Mouse (Mus musculus): ENCODE measurements around the gene Ndufb10.
A peak's percentile ranks its signal among the peaks of the same experiment; 100 is the strongest.

Ndufb10 gene

DNA sequence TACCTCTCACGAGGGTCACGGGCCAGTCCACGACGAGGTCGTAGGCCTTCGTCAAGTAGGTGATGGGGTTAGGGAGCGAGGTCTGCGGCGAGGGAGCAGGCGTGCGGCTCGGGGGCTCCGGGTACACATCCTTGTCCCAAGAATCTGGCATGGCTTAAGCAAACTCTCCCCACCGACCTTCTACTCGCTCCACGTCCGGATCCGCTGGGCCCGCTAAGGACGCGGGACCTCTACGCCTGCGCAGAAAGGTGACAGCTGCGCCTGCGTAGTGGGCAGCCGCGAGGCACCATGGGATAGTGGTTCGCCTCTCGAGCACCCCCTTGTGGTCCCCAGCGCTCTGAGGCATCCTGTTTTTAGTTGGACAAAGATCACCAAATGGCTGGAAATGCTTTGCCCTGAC, at the start of gene Ndufb10:
Gene Ndufb10 (minus strand): TSS at position 295 of the 400 bp plus-strand sequence.
- DNase-seq (ENCODE audit: low read depth, low spot score) = peak; percentile 93

DNA sequence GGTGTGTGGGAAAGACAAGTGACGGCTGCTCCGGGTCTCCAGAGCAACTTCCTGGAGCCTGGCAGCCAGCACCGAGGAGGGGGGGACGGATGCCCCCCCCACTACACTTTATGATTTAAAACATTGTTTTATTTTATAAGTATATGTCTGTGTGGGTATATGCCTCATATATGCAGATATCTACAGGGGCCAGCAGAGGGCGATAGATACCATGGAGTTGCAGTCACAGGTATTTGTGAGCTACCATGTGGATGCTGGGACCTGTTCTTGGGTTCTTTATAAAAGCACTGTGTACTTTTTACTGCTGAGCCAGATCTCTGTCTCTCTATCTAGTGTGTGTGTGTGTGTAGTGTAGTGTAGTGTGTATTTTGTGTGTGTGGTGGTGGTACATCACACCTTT, 49.0 kb upstream of the Ndufb10 start:
- no peak for DNase-seq (ENCODE audit: low read depth, low spot score)

DNA sequence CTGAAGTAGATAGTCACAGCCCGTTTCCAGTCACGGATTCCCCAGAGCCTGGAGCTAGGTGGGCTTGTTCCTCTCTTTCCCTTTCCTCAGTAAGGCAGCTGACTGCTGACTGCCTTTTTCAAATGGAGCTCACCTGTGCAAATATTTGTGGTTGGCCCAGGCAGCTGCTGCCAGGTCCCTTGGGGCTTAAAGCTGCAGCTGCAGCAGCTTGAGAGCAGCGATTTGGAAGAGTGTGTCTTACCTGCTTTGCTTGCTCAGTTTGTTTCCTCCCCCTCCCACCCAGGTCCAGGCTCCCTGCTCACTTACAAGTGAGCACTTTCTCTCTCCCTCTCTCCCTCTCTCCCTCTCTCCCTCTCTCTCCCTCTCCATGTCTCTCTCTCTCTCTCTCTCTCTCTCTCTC, 44.9 kb upstream of the Ndufb10 start:
- DNase-seq (ENCODE audit: low read depth, low spot score) = no peak

DNA sequence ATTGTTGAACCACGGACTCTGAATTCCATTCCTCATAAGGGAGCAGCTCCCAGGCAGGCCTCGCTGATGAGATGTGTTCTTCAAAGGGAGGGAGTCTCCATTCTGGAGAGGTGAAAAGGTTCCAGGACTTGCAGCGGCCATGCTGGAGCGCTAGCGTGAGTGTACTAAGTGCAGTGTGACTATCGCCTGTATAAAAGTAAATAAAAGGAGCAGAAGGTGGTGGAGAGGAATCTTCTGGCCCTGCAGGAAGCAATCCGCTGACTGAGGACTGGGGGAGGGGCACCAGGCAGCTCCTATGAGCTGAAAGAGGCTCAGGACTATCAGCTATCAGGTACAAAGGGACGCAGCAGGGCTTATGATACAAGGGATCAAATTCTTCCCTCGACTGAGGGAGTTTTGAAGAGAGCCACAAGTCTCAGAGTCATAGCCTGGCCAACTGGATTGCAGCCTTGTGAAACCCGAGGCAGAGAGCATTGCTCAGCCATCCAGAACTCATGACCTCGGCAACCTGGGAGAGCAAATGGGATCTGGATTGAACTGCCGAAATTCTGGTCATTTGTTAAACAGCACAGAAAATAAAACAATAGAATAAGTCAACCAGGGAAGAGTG, 42.1 kb upstream of the Ndufb10 start:
- DNase-seq (ENCODE audit: low read depth, low spot score) = no peak

DNA sequence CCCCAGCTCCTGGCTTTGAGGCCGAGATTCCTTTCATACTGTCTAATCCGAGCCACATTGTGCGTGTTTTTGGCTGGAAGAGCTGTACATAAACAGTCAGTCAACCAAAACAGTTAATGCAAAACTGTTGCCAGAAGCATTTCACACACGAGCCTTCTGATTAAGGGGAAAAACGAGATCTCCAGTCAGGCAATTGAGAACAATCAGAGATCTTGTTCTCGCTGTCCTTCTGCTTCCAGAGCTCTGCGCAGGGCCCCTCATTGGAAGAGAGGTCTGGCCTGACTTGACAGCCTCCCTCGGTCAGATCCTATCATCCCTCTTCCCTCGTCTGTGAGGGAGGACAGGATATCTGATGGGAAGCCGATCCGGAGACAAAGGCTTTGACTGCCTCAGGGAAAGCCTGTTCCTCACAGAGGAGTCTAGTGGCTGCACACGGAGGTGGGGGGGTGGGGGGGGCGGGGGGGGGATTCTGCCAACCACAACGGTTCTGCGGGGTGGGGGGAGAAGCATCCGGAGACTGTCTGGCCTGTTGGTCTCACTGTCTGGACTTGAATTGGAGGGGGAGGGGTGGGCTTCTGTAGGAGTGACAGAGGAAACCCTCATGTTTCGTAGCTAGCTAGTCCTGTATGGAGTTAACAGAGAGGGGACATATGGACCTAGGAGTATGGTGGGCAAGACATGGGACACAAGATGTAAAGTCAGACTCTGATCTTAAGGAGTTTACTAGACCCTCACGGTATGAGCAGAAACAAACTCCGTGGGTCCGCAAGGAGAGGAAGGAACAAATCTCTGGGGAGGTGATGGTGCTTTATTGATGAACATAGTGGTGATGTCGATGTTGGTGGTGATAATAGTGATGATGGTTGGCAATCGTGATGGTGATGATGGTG, 41.0 kb upstream of the Ndufb10 start:
- DNase-seq (ENCODE audit: low read depth, low spot score) = no peak

DNA sequence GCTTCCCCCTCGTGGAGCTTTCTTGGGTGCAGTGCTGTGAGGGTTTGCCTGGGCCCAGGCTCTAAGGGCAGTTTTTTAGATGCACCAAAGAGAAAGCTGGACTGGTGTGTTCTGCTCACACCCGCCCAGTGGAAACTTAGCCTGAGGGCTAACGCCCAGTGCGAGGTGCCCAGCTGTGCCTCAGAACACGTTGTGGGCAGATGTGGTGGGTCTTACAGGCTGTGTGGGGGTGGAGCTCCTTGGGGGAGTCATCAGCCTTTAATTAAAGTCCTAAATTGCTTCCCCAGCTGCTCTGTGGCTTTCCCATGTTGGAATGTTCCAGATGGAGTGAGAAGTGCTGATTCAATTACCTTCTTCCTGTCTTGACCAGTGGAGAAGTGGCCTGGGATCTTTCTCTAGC, 36.8 kb upstream of the Ndufb10 start:
- DNase-seq (ENCODE audit: low read depth, low spot score) = no peak

DNA sequence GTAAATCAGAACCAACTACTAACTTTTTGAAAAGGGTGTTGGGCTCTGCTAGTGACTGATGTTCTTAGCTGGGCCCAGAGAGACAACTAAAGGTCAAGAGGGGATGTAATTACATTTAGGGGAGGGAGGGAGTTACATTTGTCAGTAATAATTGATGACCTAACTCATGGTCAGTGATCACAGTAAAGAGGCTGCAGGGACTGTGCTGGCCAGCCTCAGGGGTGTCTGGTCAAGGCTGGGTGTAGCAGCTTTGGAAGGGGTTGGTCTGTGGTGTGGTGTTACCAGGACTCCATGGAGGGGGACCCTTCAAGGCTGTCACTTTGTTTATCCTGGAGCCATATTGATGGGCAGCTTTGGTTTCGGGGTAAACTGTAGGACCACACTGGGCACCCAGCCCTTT, 33.1 kb upstream of the Ndufb10 start:
- DNase-seq (ENCODE audit: low read depth, low spot score) = no peak

DNA sequence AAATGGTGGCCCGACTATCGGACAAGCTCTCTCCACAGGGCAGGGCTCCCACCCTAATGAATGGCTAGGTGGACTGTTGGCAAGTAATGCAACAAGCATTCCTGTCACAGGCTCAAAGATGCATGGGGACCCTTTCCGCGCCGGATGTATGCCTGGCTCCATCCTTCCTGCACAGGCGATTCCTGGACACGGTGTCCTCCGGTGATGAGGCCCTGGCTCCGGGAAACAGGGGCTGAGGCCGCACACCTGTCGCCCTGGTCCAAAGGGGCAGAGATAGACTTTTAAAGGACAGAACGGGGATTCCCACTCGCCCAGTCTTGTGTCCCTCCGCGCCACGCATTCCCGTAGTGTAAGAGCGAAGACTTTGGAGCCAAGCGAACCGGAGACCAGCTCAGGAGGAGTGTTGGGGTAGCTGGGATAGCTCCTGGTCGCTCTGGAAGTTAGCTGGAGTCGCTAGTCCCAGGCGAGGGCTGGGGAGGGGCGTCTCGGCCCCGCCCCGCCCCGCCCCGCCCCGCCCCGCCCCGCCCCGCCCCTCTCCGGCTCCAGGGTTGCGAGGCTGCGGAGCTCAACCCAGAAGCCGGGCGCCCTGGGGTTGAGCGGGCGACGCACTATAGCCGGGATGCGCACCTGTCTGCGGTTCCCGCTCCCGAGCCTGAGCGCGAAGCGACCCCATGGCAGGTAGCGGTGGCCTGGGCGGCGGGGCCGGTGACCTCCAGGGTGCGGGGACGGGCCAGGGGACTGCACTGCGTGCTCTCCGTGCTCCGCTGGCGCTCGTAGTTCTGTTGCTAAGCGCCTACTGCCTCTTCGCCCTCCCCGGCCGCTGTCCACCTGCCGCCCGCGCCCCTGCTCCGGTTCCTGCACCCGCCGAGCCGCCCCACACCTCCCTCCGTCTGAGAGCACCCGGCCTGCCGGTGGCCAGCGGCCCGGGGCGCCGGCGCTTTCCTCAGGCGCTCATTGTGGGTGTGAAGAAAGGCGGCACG, 28.4 kb upstream of the Ndufb10 start, which contains the start of gene Hs3st6:
Gene Hs3st6 (plus strand): TSS at position 574 of the 980 bp plus-strand sequence.
- no peak for DNase-seq (ENCODE audit: low read depth, low spot score)

DNA sequence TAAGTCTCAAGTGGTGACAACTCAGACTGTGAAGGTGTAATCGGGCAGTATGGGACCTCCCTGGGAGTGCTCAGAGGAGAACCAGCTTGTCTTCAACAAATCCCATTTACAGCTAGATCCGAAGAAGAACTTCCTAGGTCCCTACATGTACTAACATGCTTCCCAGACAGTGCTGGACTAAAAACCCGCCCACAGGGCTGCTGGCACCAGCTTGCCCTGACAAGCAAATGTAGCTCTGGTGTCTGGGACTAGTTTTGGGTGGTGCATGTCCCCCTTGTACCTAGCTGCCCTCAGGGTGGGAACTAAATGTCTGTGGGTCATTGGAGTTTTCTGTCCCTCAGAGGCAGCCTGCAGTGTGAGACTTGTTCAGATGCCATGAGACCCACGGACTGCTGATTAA, 27.2 kb upstream of the Ndufb10 start:
- no peak for DNase-seq (ENCODE audit: low read depth, low spot score)

DNA sequence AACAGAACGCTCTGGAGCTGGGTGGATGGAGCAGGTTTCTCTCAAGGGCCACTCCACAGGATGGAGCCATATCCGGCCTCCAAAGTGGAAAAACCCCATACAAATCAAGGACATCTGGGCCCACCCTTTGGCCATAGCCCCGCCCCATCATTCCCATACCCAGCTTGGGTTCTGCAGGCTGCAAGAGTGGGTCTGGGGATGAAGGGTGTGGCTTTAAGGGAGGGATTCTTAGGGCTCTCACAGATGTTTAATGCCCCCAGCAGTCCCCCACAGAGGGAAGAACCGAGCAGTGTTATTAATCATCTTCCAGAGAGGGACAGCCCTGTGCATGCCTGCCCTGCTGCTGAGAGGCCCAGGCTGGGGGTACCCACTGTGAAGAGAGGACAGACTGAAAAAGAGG, 22.7 kb upstream of the Ndufb10 start:
- DNase-seq (ENCODE audit: low read depth, low spot score) = no peak

DNA sequence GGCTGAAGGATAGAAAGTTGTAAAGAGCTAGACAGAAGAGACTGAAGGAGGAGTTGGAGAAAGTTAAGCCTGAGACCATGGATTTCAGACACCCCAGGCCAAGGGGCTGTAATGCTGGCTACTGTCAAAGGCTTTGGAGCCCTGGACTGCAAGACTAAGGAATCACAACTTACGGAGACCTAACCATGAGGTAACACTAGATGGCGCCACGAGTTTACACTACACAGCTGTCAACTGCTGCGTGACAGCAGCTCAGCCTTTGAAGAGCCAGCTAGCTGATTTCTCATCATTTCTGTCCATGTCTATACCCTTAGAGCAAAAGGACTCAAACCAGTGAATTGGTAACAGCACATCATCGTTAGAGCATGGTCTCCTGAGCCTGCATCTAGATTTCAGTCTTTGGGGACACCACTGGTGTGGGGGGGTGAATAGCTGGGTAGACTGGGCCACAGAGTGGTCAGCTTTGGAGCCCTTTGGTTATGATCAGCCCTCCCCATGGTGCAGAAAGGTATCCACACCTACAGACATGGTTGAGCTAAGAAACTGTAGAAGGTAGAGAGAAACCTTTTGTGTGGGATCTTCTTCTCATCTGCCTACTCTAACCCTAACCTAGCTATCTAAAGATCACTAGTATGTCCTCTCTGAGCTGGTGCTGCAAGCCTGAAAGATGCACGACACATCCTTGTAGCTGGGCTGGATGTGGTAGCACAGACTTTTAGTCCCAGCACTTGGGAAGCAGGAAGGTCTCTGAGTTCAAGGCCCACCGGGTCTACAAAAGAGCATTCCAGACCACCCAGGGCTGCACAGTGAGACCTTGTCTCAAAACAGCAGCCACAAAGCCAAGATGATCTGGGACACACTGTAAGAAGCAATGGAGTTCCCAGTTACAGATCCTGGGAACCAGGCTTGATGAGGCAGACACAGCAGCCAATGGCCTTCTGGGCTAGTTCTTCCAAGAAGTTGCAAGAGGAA, 21.5 kb upstream of the Ndufb10 start:
- peak; percentile 80 for DNase-seq (ENCODE audit: low read depth, low spot score)

DNA sequence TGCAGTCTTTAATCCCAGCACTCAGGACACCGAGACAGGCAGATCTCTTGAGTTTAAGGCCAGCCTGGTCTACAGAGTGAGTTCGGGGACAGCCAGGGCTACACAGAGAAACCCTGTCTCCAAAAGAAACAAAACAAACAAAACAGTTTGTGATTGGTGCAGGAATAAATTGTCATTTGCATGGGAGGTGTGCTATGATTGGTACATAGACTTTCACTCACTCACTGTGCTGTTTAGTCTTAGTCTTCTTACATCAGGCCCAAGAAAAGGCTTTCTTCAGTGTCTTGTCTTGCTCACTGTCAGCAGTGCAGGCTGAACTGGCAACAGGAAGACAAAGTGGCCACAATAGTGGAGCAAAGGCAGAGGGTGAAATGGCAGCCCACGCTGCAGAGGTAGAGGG, 20.1 kb upstream of the Ndufb10 start:
- no peak for DNase-seq (ENCODE audit: low read depth, low spot score)

DNA sequence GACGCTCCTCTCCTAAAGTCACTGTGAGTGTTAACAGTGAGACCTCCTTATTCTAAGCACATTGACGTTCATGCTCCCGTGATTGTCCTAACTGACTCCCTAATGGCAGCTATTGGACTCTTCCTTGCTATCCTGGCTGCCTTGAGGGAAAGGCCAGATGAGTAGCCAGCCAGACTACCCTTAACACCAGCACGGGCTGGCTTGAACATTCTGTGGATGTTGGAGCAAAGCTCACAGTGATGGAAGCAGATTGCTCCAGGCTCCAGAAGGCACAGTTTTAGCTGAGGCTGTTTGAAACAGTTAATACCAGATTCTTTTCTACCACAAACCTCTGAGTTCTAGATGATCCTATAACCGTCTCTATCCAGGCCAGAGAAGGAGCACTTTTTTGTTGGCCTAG, 19.6 kb upstream of the Ndufb10 start:
- DNase-seq (ENCODE audit: low read depth, low spot score) = no peak

DNA sequence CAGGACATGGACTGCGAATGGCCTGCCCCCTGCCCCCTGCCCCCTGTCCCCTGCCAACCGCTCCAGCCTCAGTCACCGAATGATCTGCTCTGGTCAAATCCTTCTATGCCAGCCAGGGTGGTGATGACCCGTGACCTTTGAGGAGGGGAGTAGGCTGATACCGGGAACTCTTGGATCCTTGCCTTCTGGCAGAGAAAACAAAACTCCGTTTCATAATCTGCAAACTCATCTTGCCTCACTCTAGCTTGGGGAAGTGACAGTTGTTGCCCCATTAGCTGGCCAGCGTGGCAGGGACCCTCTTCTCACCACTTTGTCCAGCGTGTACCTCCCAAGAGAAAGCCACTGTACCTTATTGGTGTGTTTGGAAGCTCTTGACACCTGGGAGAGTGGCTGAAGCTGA, 18.0 kb upstream of the Ndufb10 start:
- no peak for DNase-seq (ENCODE audit: low read depth, low spot score)

DNA sequence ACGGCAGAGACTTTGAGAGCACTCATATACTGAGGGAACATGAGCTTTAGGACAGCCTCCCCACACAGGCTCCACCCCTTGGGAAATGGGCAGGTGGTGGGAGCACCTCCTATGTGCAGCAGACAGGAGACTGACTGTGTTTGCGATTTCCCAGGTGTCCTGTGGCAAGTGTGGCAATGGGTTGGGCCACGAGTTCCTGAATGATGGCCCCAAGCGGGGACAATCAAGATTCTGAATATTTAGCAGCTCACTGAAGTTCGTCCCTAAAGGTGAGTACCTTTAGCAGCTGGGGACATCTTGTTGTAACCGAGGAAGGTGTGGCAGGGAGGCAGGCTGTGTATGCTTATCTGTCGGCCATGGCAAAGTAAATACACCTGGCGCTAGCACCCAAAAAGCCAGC, 15.6 kb upstream of the Ndufb10 start:
- no peak for DNase-seq (ENCODE audit: low read depth, low spot score)

DNA sequence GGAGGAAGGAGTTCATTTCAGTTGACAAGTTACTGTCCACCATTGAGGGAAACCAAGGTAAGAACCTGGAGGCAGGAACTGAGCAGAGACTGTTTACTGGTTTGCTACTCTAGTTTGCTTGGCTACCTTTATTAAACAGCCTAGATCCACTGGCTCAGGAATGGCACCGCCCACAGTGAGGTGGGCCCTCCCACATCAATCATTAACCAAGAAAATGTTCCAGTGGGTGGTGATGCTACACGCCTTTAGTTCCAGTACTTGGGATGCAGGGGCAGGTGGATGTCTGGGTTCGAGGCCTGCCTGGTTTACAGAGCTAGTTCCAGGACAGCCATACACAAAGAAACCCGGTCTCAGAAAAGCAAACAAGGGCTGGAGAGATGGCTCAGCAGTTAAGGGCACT, 14.0 kb upstream of the Ndufb10 start:
- no peak for DNase-seq (ENCODE audit: low read depth, low spot score)

DNA sequence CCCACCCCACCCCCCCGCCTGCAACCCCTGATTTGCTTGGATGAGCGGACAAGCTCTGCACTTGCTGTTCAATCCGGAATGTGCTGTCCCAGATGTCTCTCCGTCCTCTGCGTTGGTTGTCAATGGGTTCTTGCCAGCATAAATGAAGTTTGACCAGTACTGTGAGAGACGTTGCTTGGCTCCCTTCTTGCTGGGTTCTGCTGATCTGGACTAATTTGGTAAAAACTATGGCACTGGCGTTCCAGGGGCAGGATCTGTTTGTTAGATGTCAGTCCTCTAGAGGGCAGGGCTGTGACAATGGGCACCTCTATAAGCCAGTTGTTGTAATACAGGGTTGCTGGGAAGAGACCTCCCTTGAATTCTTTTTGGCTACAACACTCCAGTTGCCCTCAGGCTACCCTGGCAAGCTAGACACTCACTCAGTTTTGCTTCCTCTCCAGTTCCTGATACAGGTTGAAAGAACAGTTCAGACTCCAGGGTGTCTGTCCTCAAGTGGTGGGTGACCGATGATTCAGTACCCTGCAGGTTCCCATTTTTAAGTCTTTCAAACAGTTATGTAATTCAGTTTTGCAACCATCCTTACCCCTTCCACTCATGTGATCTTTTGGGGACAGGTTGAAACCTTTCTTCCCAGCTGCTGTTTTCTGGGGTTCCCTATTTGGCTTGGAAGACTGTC, 13.0 kb upstream of the Ndufb10 start:
- no peak for DNase-seq (ENCODE audit: low read depth, low spot score)

DNA sequence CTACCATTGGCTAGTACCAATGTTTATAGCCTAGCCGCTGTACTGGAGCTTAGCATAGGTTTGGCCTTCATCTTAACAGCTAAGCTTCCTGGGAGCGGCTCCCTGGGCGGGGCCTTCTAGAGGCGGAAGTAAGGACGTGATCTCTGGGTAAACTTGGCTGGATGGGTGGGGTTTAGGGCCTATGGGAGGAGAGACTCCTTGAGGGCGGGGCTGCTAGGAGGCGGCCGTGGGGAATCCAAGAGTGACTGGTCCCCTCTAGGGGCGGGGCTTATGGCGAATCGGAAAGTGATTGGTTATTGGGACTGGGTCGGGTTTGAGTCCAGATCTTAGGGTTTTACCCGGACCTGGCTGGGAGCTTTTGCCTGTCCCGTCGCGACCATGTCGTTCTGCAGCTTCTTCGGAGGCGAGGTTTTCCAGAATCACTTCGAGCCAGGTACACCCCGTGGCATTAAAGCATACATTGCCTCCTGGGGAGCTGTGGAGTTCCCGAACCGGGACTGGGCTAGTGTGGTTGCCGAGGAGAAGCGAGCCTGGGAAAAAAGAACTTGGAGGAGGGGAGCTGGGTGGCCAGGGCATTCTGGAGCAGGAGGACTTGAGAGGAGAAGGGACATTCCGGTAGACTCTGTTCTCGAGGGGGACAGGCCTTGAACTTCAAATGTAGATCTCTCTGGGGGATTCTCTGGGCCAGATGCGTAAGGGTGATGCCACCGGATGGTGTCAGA, 12.2 kb upstream of the Ndufb10 start, which contains the start of gene Msrb1:
Gene Msrb1 (plus strand): TSS at position 313 of the 722 bp plus-strand sequence.
- peak; percentile 87 for DNase-seq (ENCODE audit: low read depth, low spot score)

DNA sequence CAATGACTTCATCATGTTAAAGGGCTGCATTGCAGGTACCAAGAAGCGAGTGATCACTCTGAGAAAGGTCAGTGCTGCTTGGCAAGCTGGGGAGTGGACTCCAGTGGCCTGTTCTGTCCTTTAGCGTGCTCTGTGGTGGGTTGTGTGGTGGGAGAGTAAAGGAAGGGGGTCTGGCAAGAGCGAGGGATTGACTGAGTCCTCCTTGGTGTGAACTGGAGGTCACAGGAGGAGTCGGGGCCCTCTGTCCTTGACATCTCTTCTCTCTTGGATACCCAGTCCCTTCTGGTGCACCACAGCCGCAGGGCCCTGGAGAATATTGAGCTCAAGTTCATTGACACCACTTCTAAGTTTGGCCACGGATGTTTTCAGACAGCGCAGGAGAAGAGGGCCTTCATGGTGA, 11.2 kb upstream of the Ndufb10 start:
- no peak for DNase-seq (ENCODE audit: low read depth, low spot score)
